Mouse (Mus musculus) thymus, postnatal 10 days (tissue): ENCODE measurements around the gene Hoxa11.

Source experiments
- DNase-seq, 2 experiments: peaks; one replicate each; pipeline ENCODE4 v3.0.0; 2021; ENCODE audit warnings: low spot score in 2 of 2

The Hoxa11 gene

DNA sequence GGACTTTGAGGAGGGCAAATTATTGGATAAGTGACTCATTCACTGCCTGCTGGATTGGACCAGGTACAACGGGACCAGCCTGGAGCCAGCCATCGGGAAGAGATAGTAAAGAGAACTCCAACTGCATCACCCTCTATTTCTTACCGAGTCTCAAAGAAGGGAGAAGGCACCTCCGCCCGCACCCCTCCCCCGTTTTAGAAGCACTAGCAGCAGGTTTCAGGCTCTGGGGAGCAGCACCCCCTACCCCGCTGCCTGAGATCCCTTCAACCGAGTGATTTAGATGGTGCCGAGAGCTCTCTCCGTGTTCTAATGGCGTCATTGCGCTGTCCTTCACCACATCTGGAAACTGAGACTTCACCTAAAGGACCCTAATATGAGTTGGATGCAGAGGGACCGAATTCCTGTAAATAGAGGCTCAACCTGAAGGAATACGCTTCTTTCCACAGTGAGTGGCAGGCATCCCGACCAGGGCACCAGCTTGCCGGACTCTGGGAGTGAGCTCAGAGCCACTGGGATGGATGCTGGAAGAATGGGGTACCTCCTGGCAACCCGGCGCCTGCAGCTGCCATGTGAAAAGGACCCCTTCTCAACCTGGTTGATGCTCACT, 19.8 kb upstream of the Hoxa11 start:
- DNase-seq: no peak

DNA sequence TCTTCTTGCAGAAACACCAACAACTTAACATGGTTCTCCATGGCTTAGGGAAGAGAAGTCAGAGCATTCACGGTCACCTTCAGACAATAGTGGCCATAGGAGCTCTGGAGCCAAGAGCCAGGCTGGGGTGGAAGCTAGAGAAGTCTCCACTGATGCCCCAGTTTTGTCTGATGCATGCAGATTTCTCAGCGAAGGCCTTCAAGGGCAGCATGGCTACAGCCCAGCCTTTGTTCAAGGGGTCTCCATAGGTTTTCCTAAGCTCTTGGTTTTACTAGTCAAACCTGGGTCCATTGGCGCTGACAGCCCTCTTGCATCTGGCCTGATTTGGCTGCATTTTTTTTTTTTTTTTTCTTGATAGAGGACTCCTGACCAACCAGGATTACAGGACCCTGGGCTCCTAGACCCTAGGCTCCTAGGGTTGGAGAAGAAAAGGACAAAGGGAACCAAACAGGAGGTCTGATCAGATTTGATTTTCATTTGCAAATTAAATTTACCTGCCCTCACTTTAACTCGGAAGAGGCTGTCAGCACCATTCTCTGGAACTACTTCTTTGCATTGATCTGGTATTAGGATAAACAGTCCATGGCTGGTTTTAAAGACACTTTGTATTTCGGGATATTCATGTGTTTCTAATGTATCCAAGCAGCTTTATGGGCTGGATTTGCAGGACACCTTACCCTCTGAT, 18.6 kb upstream of the Hoxa11 start:
- no peak for DNase-seq

DNA sequence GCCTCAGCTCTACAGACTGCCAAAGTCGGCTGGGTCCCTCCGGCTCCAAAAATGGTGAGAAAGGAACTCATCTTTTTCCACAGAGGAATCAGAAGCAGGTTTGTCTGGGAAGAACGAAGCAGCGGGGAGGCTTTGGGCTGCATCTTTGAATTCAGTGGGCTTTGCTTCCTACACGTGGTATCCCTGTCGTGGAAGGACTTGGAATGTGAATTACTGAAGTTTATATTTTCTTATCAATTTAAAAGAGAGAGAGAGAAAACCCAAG, 17.6 kb upstream of the Hoxa11 start:
- DNase-seq: no peak

DNA sequence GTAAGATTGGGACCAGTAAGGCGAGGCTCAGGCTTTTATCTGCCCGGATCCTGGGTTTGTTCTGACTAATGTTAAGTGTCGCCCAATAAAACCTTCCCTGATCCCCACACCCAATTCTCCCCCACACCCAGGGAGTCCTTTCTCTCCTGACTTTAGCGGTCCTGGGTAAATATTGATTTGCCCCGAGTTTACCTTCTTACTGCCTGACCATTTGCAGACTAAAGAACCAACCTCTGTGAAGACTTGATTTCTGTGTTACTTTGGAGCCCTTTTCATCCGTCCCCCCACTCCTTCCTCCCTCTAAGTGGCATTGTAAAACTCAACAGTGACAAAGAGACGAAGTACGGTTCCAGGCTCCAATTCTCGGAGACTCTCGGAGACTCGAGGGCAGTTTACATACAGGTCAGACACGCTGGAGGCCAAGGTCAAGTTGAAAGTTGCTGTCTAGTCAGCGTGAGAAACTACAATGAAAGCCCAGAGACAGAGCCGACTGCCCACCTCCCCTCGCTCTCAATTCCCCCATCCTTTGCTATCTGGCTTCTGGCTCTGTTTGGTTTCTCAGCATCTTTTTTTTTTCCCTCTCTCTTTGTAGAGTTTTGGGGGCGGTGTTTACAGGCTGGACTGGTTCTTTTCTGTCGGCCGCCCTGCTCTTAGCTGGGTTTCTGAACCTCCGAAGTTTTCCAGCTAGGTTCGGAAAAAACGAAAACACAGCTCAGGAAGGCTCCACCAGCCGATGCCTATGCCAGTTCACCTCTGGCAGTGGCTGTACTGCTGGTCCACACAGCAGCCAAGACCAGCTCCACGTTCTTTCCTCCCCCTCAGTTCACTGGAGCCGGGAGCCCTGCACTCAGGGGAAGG, 17.1 kb upstream of the Hoxa11 start:
- no peak for DNase-seq

DNA sequence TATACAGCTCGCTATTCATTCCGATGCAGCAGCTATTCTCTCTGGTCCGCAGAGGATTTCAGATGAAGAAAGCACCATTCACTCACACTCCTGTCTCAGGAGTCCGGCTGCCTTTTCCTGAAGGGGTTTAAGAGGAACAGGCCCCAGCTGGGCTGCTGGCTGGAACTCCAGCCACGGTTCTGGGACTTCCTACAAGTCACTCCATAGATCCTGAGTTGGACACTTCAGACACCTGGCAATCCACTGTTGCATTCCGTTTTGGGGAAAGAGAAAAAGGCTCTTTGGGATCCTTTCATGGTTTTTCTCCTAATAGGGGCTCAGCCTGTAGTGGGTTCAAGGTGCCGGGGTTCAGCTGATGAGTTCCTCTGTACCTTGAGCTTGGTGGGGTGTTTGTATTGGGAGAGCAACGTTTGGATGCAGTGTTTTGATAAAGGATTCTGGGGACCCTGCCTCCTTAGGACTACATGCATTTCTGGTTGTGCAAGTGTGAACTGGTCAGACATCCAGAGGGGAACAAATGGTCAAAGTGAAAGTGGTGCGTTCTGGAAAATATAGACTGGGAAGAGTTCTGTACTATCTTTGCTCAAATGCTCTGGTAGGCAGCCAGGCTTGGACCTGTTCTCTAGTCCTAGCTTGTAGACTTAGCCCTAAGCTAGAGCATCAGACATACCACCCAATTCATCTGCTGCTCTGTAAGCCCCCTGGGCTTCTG, 16.3 kb upstream of the Hoxa11 start:
- no peak for DNase-seq

DNA sequence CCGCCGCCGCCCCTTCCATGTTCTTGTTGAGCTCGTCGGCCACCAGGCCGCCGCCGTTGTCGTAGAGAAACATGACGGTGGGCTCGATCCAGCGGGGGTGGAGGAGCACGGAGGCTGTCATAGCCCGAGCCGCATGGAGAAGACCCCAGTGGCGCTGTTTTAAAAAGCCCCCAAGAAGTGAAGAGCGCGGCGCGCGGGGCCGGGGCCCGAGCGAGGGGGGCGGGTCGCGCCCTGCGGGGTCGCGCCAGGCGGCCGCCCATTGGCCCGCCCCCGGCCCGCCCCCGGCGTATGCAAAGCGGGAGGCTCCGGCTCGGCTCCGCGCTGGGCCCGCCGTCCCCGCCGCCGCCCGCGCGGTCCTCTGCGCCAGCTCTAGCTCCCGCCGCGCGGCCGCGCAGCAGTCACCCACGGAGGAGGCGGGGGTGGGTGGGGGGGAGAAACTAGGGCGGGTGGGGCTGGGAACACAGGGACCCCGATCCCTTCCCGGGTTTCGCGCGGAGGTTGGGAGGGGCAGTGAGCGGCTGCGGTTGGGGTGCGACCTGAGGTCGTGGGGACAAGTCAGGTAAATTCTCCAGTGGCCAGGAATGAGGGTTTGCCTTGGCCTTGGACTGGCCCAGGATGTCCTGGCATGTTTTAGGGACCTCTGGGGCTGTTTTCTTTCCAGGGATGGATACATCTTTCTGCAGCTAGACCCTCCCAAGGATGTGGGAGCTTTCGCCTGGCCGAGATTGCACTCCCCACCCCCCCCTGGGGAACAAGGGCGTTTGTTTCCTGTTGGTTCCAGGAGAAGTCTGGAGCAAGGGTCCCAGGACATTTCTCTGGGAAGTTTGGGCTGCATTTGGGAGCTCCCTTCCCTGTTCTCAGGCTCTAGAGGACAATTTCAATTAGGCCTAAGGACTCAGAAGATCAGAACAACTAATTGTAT, 15.3 kb upstream of the Hoxa11 start, which contains the start of gene Hoxa13:
Gene Hoxa13 (minus strand): TSS at position 227 of the 922 bp plus-strand sequence.
- DNase-seq: peak; percentile 28 to 62

DNA sequence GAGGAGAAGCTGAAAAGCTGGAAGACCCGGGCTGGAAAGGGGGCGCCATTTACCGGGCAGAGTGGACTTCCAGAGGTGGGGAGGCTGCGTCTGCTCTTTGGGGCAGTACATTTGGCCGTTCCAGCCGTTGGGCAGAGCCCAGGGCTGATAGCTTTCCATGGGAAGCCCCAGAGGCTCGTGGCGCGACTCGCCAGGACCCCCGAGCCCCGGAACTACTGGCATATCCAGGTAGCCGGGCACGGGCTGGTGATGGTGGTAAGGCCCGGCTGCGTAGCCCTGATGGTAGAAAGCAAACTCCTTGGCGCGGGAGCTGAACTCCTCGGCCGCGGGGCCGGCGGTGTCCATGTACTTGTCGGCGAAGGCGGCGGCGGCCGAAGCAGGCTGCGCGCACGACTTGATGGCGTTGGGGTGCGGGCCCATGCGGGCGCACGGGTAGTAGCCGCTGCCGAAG, 14.2 kb upstream of the Hoxa11 start:
- DNase-seq: no peak

DNA sequence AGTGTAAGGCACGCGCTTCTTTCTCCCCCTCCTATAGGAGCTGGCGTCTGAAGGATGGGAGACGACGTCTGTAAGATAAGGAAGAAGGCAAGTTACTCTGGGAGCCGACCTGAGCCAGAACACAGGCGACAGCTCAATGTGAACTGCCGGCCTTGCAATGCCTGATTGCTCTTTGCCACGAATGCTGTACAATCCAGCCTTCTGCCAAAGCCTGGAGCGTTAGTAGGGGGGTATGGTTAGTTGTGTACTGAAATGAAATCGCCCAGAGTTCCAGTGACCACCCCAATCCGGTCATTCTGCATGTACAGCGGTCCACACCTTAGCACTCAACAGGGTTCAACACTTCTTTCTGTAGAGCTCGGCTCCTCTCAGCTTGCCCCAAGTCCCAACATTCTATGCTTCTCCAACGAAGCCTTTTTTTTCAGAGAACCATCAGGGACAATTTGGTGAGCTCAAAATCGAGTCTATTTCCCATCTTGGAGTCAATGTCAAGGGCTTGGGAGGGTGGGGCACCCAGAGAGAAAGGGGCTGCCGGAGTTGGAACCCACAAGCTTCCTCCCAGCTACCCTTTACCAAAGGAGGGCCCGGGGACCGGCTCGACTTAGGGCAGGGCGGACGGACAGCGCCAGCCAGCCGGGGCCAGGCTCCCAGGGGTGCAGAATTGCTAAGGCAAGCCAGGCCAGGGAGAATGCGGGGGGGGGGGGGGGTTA, 13.6 kb upstream of the Hoxa11 start:
- DNase-seq: no peak

DNA sequence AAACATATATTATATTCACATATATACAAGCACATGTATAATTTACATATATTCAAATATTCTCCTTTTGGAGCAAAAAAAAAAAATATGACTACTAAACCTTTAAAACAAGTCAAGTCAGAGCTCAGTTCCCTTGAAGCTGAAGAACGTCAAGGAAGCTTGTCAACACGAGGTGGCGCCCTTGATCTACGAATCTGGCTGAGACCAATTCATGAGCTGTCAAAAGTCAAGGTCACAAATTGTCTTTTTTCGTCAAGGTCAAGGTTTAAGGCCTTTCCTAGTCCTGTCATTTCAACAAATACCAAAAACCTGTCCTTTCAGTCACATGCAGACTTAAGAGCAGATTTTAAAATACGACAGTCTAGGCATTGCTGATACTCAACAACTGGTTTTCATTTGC, 11.3 kb upstream of the Hoxa11 start:
- DNase-seq: peak; percentile 64 to 90

DNA sequence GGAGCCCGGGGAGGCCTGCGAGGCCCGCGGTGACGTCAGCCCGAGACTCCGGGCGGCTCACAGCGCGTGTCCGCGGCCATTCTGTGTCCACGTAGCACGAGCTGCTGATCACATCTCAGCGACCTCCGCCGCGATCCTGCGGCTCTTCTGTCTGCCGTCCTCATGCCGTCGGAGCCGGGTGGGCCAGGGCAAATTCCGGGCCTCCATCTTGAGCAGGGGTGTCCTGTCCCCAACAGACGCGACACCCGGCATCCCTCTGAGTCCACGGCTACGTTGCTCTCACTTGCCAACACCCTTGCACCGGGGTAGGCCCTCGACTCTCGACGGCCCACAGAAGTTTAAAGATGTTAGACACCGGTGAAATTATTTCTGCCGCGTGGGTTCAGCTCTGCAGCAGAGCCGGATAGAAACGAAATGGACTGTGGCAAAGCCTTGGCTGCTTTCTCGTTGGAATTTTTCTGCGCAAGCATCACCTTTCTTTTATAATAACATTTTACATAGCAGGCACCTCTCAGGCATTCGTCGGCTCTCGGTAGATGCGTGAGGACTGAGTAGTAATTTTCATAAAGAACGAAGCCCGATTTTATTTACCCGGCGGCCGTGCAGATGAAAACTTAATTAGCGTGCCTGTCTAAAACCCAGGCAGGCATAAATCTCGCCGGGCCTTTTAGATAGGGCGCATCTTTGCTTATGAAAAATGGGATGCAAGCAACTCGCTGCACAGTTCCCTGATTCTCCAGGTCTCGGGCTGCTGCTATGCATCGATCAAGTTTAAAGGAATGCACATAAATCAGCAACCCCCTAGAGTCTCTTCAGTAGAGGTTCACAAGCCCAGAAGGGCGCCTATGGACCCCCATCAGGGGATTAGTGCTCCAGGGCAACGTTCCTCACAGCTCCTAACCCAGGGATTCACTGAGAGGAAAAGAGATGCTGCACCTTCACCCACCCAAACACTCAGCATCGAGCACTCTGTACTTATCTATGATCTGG, 8.2 kb upstream of the Hoxa11 start:
- no peak for DNase-seq

DNA sequence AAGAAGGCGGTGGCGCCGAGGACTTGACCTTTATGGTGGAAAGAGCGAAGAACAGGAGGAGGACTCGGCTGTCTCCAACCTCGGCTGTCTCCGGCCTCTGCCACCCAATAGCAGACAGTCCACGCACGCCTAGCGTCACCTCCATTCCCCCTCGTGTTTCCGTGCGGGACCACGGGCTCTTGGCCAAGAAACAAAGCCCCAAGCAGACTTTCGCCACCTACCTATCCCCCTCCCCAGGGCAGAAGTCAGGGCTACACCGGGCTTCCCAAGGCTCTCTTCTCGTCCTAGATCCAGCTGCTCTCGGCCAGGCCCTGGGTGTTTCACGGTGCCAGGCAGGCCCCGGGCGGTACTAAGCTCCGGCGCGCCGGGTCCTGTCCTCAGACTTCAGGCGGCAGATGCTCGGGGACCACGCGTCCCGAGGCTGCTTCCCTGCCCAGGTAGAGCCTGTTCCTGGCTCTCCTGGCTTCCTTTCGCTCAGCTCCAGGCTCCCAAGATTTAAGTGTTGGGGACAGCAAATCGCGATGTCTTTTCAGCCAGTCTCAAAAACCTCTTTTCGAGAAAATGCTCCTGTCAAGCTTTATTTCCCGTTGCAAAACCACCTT, 7.3 kb upstream of the Hoxa11 start:
- DNase-seq: no peak

DNA sequence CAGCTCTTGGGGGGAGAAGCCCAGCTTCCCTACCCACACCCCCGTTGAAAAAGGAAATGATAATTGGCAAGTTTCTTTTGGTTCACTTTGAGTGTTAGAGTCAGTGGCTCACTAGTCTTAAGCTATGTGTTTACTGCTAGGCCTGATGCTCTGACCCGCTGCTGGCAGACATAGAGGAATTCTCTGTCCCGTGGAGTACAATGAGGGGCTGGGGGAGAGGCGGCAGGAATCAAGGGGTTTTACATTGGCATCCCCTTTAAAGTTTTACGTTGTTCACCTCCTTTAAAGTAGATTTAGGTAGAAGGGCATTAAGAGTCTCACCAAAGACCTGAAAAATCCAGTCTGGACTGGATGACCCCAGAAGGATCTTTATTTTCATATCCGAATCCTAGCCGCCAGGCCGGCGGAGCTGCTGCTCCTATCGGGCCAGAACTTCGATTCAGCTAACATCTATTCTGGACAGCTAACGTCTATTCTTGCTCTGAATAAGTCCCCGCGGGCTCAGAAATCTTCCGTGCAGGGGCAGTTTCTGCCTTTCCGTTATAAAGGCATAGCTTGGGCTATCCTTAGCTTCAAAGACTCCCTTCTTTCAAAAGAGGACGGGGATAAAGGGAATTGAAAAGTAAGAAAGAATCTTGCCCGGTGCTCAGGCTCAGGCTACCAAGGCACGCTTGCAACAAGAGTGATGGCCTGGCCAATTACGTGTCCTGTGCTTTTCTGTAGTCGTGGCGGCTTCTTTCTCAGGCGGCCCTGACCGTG, 6.6 kb upstream of the Hoxa11 start:
- DNase-seq: no peak

DNA sequence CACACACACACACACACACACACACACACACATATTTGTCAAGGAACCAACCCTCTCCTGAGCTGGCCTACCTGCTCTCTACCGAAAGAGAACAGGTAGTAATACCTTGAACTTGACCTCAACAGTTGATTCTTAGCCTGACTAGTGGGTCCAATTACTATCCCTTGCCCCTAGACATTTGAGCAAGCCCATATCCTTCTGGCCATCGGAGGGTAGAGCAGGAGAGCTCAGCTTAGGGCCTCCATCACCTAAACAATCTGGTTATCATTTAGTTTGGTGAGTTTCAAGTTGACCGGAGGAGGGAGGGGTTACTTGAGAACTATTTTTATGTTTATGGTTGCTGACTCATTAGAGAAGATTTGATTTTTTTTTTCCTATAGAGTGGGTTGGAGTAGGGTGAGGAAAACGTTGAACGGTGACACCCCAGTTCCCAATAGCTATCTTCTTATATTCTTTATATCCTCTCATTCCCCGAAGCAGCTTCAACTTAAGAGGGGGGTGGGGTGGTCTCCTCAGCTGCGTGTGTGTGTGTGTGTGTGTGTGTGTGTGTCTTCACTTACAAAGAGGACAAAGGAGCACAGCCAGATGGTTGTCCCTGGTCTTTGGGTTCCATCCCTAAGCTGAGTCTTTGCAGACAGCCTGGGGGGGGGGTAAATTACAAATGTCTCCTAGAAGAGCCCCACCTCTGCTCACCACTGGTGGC, 5.7 kb upstream of the Hoxa11 start:
- DNase-seq: no peak

DNA sequence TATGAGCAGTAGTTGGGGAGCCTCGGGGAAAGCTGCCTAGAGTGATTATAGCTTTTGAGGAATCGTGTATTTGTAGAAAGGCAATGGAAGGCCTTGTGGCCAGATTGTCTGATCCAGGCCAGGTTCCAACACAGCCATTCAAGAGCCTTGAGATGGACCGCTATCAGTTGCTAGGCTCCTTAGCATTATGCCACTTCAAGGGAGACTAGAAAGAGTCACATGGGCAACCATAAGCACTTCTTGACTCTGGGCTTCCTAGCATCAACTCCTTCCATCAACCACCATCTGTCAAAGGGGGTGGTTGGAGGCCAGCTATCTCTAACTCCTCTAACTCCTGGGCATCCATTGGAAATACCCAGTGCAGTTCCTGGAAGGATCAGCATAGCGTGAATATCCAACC, 4.2 kb upstream of the Hoxa11 start:
- no peak for DNase-seq

DNA sequence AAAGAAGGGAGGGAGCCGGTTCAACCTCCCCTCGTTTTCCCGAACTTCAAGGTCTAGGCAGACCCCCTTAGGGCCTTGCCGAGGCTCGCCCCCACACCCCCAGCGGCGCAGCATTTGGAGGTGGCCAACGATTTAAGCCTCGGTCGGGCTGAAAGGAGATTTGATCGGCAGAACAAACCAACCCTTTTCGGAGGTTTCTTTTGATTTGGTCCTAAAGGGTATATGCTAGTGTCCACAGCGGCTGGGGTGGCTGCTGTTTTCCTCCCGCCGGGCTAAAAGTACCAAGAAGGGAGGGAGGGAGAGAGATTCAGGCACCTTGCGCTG, 3.8 kb upstream of the Hoxa11 start:
- no peak for DNase-seq

DNA sequence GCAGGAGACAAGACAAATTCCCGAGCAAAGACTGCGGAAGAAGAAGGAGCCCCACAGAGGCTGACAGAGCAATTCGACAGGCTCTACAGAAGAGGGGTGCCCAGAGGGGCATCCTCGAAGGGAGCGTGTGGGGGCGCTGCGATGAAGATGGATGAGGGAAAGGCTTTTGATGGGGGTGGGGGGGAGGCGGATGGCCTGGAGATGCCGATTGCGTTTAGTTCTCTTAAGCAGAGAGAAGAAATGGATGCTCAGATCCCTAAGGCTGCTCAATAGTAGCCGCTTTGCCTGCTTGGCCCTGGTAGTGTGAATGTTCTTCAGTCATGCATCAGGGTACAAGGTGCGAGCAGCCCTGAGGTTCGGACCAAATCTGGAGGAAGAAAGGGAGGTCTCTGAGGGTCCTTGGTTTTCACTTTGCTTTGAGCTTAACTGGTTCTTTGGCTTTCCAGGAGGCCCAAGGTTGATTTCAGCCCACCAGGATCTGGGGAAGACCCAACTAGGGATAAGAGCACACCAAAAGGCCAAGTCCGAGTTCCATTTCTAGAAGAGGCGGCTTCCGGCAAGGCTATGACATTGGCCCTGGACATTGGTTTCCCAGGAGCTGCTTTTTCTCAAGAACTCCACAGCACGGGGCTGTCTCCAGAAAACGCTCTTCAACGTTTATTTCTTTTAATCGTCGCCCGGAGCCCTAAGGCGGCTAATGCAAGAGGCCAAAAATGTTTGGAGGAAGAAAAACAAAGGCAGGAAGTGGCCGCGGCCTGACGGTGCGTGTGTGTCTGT, 3.2 kb upstream of the Hoxa11 start:
- no peak for DNase-seq
